ENCODE assay signal across 31 mouse cellular contexts in the genomic region with DNA sequence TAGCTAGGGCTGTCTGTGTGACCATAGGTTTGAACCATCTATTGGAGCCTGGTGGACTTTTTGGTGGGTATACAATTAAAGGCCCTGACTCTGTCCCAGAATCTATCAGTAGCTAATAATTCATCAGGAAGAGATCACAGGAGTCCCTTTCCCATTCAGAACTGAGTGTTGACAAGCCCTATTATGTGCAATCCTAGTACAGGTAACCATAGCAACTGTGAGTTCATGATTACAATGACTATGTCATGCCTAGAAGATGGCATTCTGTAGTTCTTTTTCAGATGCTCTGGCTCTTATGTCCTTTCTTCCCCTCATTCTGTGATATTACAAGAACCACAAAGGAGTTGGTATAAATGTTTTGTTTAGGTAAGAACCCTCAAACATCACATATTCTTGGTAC. TPM values are rescaled to one million over a fixed set of nuclear protein-coding genes. Genes with fewer than 3 reads are reported as not detected.
"Had no signal": no experiment of that assay in that cellular context is flagged by ENCODE, and none has a peak within 500 bp of the region (broad histone marks: within the 10 kb centered on the region; RNA-seq: fewer than 3 reads in every experiment).

No protein-coding gene starts in this region.

- H3K4me3 ChIP-seq: layer of hippocampus, adult 2 months; limb, embryonic 10.5 days; limb, embryonic 13.5 days; liver, embryonic 12.5 days; liver, embryonic 15.5 days; lung, embryonic 15.5 days; megakaryocyte, embryonic 14.5 days; myocyte; neural tube, embryonic 13.5 days; stomach, embryonic 15.5 days had no signal

- H3K27me3 ChIP-seq: limb, embryonic 13.5 days; liver, embryonic 12.5 days; liver, embryonic 15.5 days; lung, embryonic 15.5 days; megakaryocyte, embryonic 14.5 days; neural tube, embryonic 13.5 days; stomach, embryonic 15.5 days had no signal

- H3K36me3 ChIP-seq: limb, embryonic 10.5 days; limb, embryonic 13.5 days; liver, embryonic 12.5 days; liver, embryonic 15.5 days; lung, embryonic 15.5 days; neural tube, embryonic 13.5 days; stomach, embryonic 15.5 days had no signal

- H3K9ac ChIP-seq: limb, embryonic 13.5 days; liver, embryonic 12.5 days; liver, embryonic 15.5 days; lung, embryonic 15.5 days; neural tube, embryonic 13.5 days; stomach, embryonic 15.5 days had no signal

- H3K9me3 ChIP-seq: limb, embryonic 10.5 days; limb, embryonic 13.5 days; liver, embryonic 12.5 days; liver, embryonic 15.5 days; lung, embryonic 15.5 days; neural tube, embryonic 13.5 days; stomach, embryonic 15.5 days had no signal

- H3K27ac ChIP-seq: kidney, postnatal 0 days; layer of hippocampus, adult 2 months; limb, embryonic 10.5 days; limb, embryonic 13.5 days; liver, embryonic 12.5 days; liver, embryonic 15.5 days; lung, embryonic 15.5 days; neural tube, embryonic 13.5 days; stomach, embryonic 15.5 days had no signal

- ATAC-seq: liver, embryonic 12.5 days had no signal

- H3K4me1 ChIP-seq: limb, embryonic 10.5 days; limb, embryonic 13.5 days; liver, embryonic 12.5 days; liver, embryonic 15.5 days; lung, embryonic 15.5 days; megakaryocyte, embryonic 14.5 days; neural tube, embryonic 13.5 days; stomach, embryonic 15.5 days had no signal

- DNase-seq: kidney, adult 2 months; kidney, postnatal 25 days; layer of hippocampus, adult 9-11 months; liver; lung, adult 18-20 months; lung, postnatal 10 days; lung, postnatal 36 days; retina, postnatal 1 day; right cerebral cortex, postnatal 25 days; spleen, adult 18-20 months; thymus, postnatal 25 days had no signal

- H3K4me2 ChIP-seq: limb, embryonic 13.5 days; liver, embryonic 12.5 days; liver, embryonic 15.5 days; lung, embryonic 15.5 days; midbrain, embryonic 11.5 days; neural tube, embryonic 13.5 days; stomach, embryonic 15.5 days had no signal

RNA-seq across cellular contexts. Expression of a gene that starts 51.4 kb away (rescaled TPM):
- total RNA-seq: layer of hippocampus, adult 2 months; layer of hippocampus, postnatal 25 days; left cerebral cortex, adult 18-20 months; left cerebral cortex, postnatal 25 days; monocyte, adult 5-6 weeks; neutrophil, adult 5-6 weeks had no signal
- polyA plus RNA-seq: kidney, adult 2 months; kidney, embryonic 14.5 days; kidney, postnatal 0 days; large intestine, adult 2 months; limb, embryonic 10.5 days; limb, embryonic 13.5 days; liver, embryonic 12.5 days; liver, embryonic 15.5 days; lung, embryonic 15.5 days; midbrain, embryonic 11.5 days; myocyte; neural tube, embryonic 13.5 days; thymus, postnatal 0 days had no signal
